Comparison of ENCODE assay signal across 38 mouse cellular contexts in the genomic region with DNA sequence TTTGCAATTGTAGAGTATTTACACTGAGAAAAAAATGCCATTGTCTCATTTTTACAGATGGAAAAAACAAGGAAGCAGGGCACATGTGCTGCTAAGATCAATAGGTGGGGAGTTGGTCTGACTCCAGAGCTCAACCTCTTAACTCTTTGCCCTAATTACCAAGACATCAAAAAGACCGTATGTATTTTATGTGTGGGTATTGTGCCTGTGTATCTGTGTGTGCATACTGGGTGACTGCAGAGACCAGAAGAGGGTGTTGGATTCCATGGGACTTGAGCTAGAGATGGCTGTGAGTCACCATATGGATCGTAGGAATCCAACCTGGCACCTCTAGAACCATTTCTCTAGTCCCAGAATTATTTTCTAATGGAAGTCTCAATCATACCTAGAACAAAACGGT. TPM values are rescaled to one million over a fixed set of nuclear protein-coding genes. Genes with fewer than 3 reads are reported as not detected.
"Had no signal": no experiment of that assay in that cellular context is flagged by ENCODE, and none has a peak within 500 bp of the region (broad histone marks: within the 10 kb centered on the region; RNA-seq: fewer than 3 reads in every experiment).

No protein-coding gene starts in this region.

- ATAC-seq: hindbrain, embryonic 16.5 days; hindbrain, postnatal 0 days; inflammation-experienced regulatory T-cells, adult 6 months; intestine, embryonic 15.5 days; intestine, embryonic 16.5 days; intestine, postnatal 0 days had no signal

- H3K9me3 ChIP-seq: heart, embryonic 10.5 days; heart, embryonic 12.5 days; heart, embryonic 13.5 days; heart, embryonic 15.5 days; hindbrain, embryonic 10.5 days; hindbrain, embryonic 12.5 days; hindbrain, embryonic 13.5 days; hindbrain, embryonic 15.5 days; intestine, embryonic 15.5 days; kidney, embryonic 15.5 days had no signal

- H3K9ac ChIP-seq: heart, embryonic 12.5 days; heart, embryonic 13.5 days; heart, embryonic 15.5 days; hindbrain, embryonic 12.5 days; hindbrain, embryonic 13.5 days; hindbrain, embryonic 14.5 days; hindbrain, embryonic 15.5 days; intestine, embryonic 15.5 days; kidney, embryonic 15.5 days had no signal

- DNase-seq: heart, postnatal 10 days; heart, postnatal 14 days; heart, postnatal 36 days; heart, postnatal 4 days; kidney, adult 11 months; kidney, adult 18-20 months; kidney, adult 2 months; kidney, adult 8-10 months; kidney, adult 9 months; kidney, postnatal 10 days; kidney, postnatal 14 days; kidney, postnatal 25 days; kidney, postnatal 36 days; kidney, postnatal 4 days; layer of hippocampus, adult 9-11 months; layer of hippocampus, postnatal 36 days had no signal

- H3K4me3 ChIP-seq: heart, embryonic 10.5 days; heart, embryonic 12.5 days; heart, embryonic 13.5 days; heart, embryonic 15.5 days; hindbrain, embryonic 10.5 days; hindbrain, embryonic 12.5 days; hindbrain, embryonic 13.5 days; hindbrain, embryonic 15.5 days; intestine, embryonic 15.5 days; kidney, embryonic 15.5 days; layer of hippocampus, adult 2 months; left cerebral cortex, adult 2 months had no signal

- H3K4me2 ChIP-seq: heart, embryonic 11.5 days; heart, embryonic 12.5 days; heart, embryonic 13.5 days; heart, embryonic 15.5 days; hindbrain, embryonic 12.5 days; hindbrain, embryonic 13.5 days; hindbrain, embryonic 14.5 days; hindbrain, embryonic 15.5 days; intestine, embryonic 15.5 days; kidney, embryonic 15.5 days had no signal

- H3K27me3 ChIP-seq: heart, embryonic 12.5 days; heart, embryonic 13.5 days; heart, embryonic 15.5 days; hindbrain, embryonic 12.5 days; hindbrain, embryonic 13.5 days; hindbrain, embryonic 15.5 days; intestine, embryonic 15.5 days; kidney, embryonic 15.5 days had no signal

- H3K4me1 ChIP-seq: heart, embryonic 10.5 days; heart, embryonic 12.5 days; heart, embryonic 13.5 days; heart, embryonic 15.5 days; hindbrain, embryonic 10.5 days; hindbrain, embryonic 12.5 days; hindbrain, embryonic 13.5 days; hindbrain, embryonic 15.5 days; intestine, embryonic 15.5 days had no signal

- H3K27ac ChIP-seq: heart, embryonic 10.5 days; heart, embryonic 13.5 days; heart, embryonic 15.5 days; hindbrain, embryonic 10.5 days; hindbrain, embryonic 12.5 days; hindbrain, embryonic 13.5 days; hindbrain, embryonic 14.5 days; hindbrain, embryonic 15.5 days; hindbrain, postnatal 0 days; intestine, embryonic 15.5 days; kidney, embryonic 15.5 days; kidney, postnatal 0 days; layer of hippocampus, adult 2 months; left cerebral cortex, adult 2 months had no signal

- H3K36me3 ChIP-seq: heart, embryonic 10.5 days; heart, embryonic 12.5 days; heart, embryonic 13.5 days; heart, embryonic 15.5 days; hindbrain, embryonic 12.5 days; hindbrain, embryonic 13.5 days; hindbrain, embryonic 15.5 days; intestine, embryonic 15.5 days; kidney, embryonic 15.5 days had no signal

RNA-seq across cellular contexts. Expression of a gene that starts 12.4 kb away (rescaled TPM):
- total RNA-seq: heart, postnatal 10 days; heart, postnatal 14 days; heart, postnatal 36 days; heart, postnatal 4 days; hematopoietic stem cell, adult 5-6 weeks had no signal
- polyA plus RNA-seq: kidney, adult 2 months; large intestine, adult 2 months had no signal
